Mouse (Mus musculus): Measurements from ENCODE around the gene Hck.

Hck gene

GRCm38 (mm10) chr2:153149742-153150141 is 41.5 kb downstream of the Hck start:
- no peak for DNase-seq (ENCODE audit: low read depth in 2 of 2, low spot score in 2 of 2)

- DNase-seq (ENCODE audit: low read depth in 2 of 2, low spot score in 2 of 2), result no peak
Measured at GRCm38 (mm10) chr2:153151026-153151425, 42.8 kb downstream of the Hck start.

GRCm38 (mm10) chr2:153151926-153152665 is 43.8 kb downstream of the Hck start:
- no peak for DNase-seq (ENCODE audit: low read depth in 2 of 2, low spot score in 2 of 2)

GRCm38 (mm10) chr2:153153033-153153450 is 44.8 kb downstream of the Hck start:
- DNase-seq (ENCODE audit: low read depth in 2 of 2, low spot score in 2 of 2), result no peak

GRCm38 (mm10) chr2:153157270-153157669 is 49.0 kb downstream of the Hck start:
- DNase-seq (ENCODE audit: low read depth in 2 of 2, low spot score in 2 of 2), result peak in 1 of 2 experiments; percentile 23

GRCm38 (mm10) chr2:153160133-153160532 is 51.9 kb downstream of the Hck start:
- DNase-seq (ENCODE audit: low read depth in 2 of 2, low spot score in 2 of 2), result no peak

- DNase-seq (ENCODE audit: low read depth in 2 of 2, low spot score in 2 of 2), result peak; percentile 89 to 95
Measured at GRCm38 (mm10) chr2:153160844-153161683, 52.8 kb downstream of the Hck start, which contains the start of gene Tm9sf4. Gene Tm9sf4 (plus strand): TSS chr2:153161303.

GRCm38 (mm10) chr2:153161684-153162080 is 53.4 kb downstream of the Hck start:
- no peak for DNase-seq (ENCODE audit: low read depth in 2 of 2, low spot score in 2 of 2)

- DNase-seq (ENCODE audit: low read depth in 2 of 2, low spot score in 2 of 2), result no peak
Measured at GRCm38 (mm10) chr2:153167136-153167535, 58.9 kb downstream of the Hck start.

- DNase-seq (ENCODE audit: low read depth in 2 of 2, low spot score in 2 of 2), result no peak
Measured at GRCm38 (mm10) chr2:153168134-153168820, 60.0 kb downstream of the Hck start.

- DNase-seq (ENCODE audit: low read depth in 2 of 2, low spot score in 2 of 2), result no peak
Measured at GRCm38 (mm10) chr2:153170490-153171224, 62.4 kb downstream of the Hck start.

GRCm38 (mm10) chr2:153171966-153172365 is 63.7 kb downstream of the Hck start:
- no peak for DNase-seq (ENCODE audit: low read depth in 2 of 2, low spot score in 2 of 2)

GRCm38 (mm10) chr2:153175995-153176570 is 67.8 kb downstream of the Hck start:
- no peak for DNase-seq (ENCODE audit: low read depth in 2 of 2, low spot score in 2 of 2)

- DNase-seq (ENCODE audit: low read depth in 2 of 2, low spot score in 2 of 2), result no peak
Measured at GRCm38 (mm10) chr2:153177188-153177587, 68.9 kb downstream of the Hck start.

- no peak for DNase-seq (ENCODE audit: low read depth in 2 of 2, low spot score in 2 of 2)
Measured at GRCm38 (mm10) chr2:153179126-153179860, 71.0 kb downstream of the Hck start.

- DNase-seq (ENCODE audit: low read depth in 2 of 2, low spot score in 2 of 2), result no peak
Measured at GRCm38 (mm10) chr2:153179961-153180360, 71.7 kb downstream of the Hck start.

GRCm38 (mm10) chr2:153186176-153186591 is 77.9 kb downstream of the Hck start:
- DNase-seq (ENCODE audit: low read depth in 2 of 2, low spot score in 2 of 2), result no peak

- DNase-seq (ENCODE audit: low read depth in 2 of 2, low spot score in 2 of 2), result no peak
Measured at GRCm38 (mm10) chr2:153187848-153188247, 79.6 kb downstream of the Hck start.

- no peak for DNase-seq (ENCODE audit: low read depth in 2 of 2, low spot score in 2 of 2)
Measured at GRCm38 (mm10) chr2:153191242-153191641, 83.0 kb downstream of the Hck start.

GRCm38 (mm10) chr2:153194255-153194654 is 86.0 kb downstream of the Hck start:
- no peak for DNase-seq (ENCODE audit: low read depth in 2 of 2, low spot score in 2 of 2)

Measured in CD8-positive naive resting alpha-beta T cell, adult 2 months (primary cell).